Mouse (Mus musculus) forebrain, embryonic 11.5 days (tissue): ENCODE measurements at regions not wholly inside any gene's neighbourhood (a gene's known extent, or its start where the extent isn't known, plus 50 kb on each side); places are given as distances from the start of the nearest gene placed in this dataset.
"Not testable (repeated sequence)": the region's sequence is repeated elsewhere in the genome, so short reads cannot be mapped to it uniquely, and the experiment has no call there.

ENCODE experiments used
- ATAC-seq: fragments of 200-750 bp; cut with Nextera tagmentation; replicated peaks from 2 replicates; pipeline ENCODE4 v1.8.0; 2017; ENCODE audit warnings: moderate TSS enrichment; ENCODE audit not compliant: low FRiP score
- DNase-seq: peaks from one replicate; pipeline ENCODE4 v3.0.0-alpha.2; 2017; ENCODE audit warnings: low spot score
- H3K27ac ChIP-seq: fragments of 300-500 bp; sonication (generic); 2 replicates; pipeline ENCODE4 v1.5.1; 2014; ENCODE audit warnings: low read depth, low read length
- H3K27me3 ChIP-seq: fragments of 300-500 bp; sonication (generic); 2 replicates; pipeline ENCODE4 v1.6.1; 2014; ENCODE audit warnings: mild to moderate bottlenecking, low read length, mixed read lengths; ENCODE audit not compliant: control insufficient read depth, insufficient read depth
- H3K36me3 ChIP-seq: fragments of 300-500 bp; sonication (generic); 2 replicates; pipeline ENCODE4 v1.6.1; 2014; ENCODE audit warnings: mild to moderate bottlenecking, low read length, moderate library complexity, mixed read lengths; ENCODE audit not compliant: control insufficient read depth, insufficient read depth
- H3K4me1 ChIP-seq: fragments of 300-500 bp; sonication (generic); replicated peaks from 2 replicates; pipeline ENCODE4 v1.6.1; 2014; ENCODE audit warnings: low read length, mixed read lengths; ENCODE audit not compliant: control insufficient read depth, insufficient read depth
- H3K4me2 ChIP-seq: fragments of 300-500 bp; sonication (generic); 2 replicates; pipeline ENCODE4 v1.6.1; 2014; ENCODE audit warnings: low read depth, mild to moderate bottlenecking, low read length, moderate library complexity, mixed read lengths; ENCODE audit not compliant: severe bottlenecking
- H3K4me3 ChIP-seq: fragments of 300-500 bp; sonication (generic); 2 replicates; pipeline ENCODE4 v1.5.1; 2014; ENCODE audit warnings: low read depth, low read length
- H3K9ac ChIP-seq: fragments of 300-500 bp; sonication (generic); 2 replicates; pipeline ENCODE4 v1.6.1; 2014; ENCODE audit warnings: low read length
- H3K9me3 ChIP-seq: fragments of 300-500 bp; sonication (generic); 2 replicates; pipeline ENCODE4 v1.6.1; 2016; ENCODE audit warnings: low read length, mixed read lengths; ENCODE audit not compliant: control insufficient read depth
- WGBS: fragments of 180-500 bp; shearing (Covaris S2); extraction: QIAGEN DNeasy Blood & Tissue Kit; methylation state at CpG from one replicate; pipeline ENCODE4 v1.1.7; 2014; 5-methylcytosine and 5-hydroxymethylcytosine counted together

GRCm38 (mm10) chr15:62258611-62259010 lies 1335.8 kb upstream of the A1bg start:
- ATAC-seq (no peak), DNase-seq (no peak)
- no peak overlapping the region for H3K4me2 ChIP-seq
- no peak overlapping the region for H3K4me3 ChIP-seq
- no peak overlapping the region for H3K9ac ChIP-seq
- H3K9me3 ChIP-seq, result no peaks in the 10 kb centered on the region
- H3K27me3 ChIP-seq, result no peaks in the 10 kb centered on the region
- H3K4me1 ChIP-seq, result no peaks in the 10 kb centered on the region
- no peak overlapping the region for H3K27ac ChIP-seq
- no peaks in the 10 kb centered on the region for H3K36me3 ChIP-seq
- 83% methylated on average over 5 of the region's 5 CpGs for WGBS

- Histone ChIP-seq H3K27me3 (no peaks in the 10 kb centered on the region), H3K27ac (no peak overlapping the region), H3K4me2 (no peak overlapping the region), H3K9ac (no peak overlapping the region), H3K4me1 (no peaks in the 10 kb centered on the region), H3K36me3 (no peaks in the 10 kb centered on the region), H3K9me3 (no peaks in the 10 kb centered on the region), H3K4me3 (no peak overlapping the region)
- DNase-seq (peak; percentile 59), ATAC-seq (peak; percentile 83)
- WGBS, result 15% methylated on average over 3 of the region's 3 CpGs
Measured at GRCm38 (mm10) chr15:62257955-62258354, 1335.1 kb upstream of the A1bg start.

- DNase-seq, result no peak
Measured at GRCm38 (mm10) chr15:62257110-62257667, 1334.4 kb upstream of the A1bg start.

GRCm38 (mm10) chr15:62255571-62255970 lies 1332.8 kb upstream of the A1bg start:
- no peak overlapping the region for H3K27ac ChIP-seq
- H3K4me1 ChIP-seq, result no peaks in the 10 kb centered on the region
- WGBS, result 94% methylated on average over 5 of the region's 5 CpGs
- no peaks in the 10 kb centered on the region for H3K36me3 ChIP-seq
- no peak overlapping the region for H3K4me2 ChIP-seq
- ATAC-seq, result no peak
- no peaks in the 10 kb centered on the region for H3K9me3 ChIP-seq
- H3K4me3 ChIP-seq, result no peak overlapping the region
- H3K27me3 ChIP-seq, result no peaks in the 10 kb centered on the region
- no peak overlapping the region for H3K9ac ChIP-seq
- no peak for DNase-seq

More at GRCm38 (mm10) chr15:62257110-62257667, 1334.4 kb upstream of the A1bg start:
- Histone ChIP-seq H3K9ac (no peak overlapping the region), H3K9me3 (no peaks in the 10 kb centered on the region), H3K4me1 (no peaks in the 10 kb centered on the region), H3K4me3 (no peak overlapping the region), H3K4me2 (no peak overlapping the region), H3K27ac (no peak overlapping the region), H3K36me3 (no peaks in the 10 kb centered on the region), H3K27me3 (no peaks in the 10 kb centered on the region)
- 86% methylated on average over 1 of the region's 1 CpGs for WGBS
- ATAC-seq, result no peak

- Histone ChIP-seq H3K4me3 (no peak overlapping the region), H3K27me3 (no peaks in the 10 kb centered on the region), H3K27ac (no peak overlapping the region), H3K9ac (no peak overlapping the region), H3K9me3 (no peaks in the 10 kb centered on the region), H3K4me2 (no peak overlapping the region), H3K4me1 (no peaks in the 10 kb centered on the region), H3K36me3 (no peaks in the 10 kb centered on the region)
- 90% methylated on average over 4 of the region's 4 CpGs for WGBS
- DNase-seq (no peak), ATAC-seq (no peak)
Measured at GRCm38 (mm10) chr15:62253724-62254123, 1330.9 kb upstream of the A1bg start.

- H3K27ac ChIP-seq, ATAC-seq, H3K27me3 ChIP-seq, DNase-seq, H3K36me3 ChIP-seq, H3K9ac ChIP-seq, H3K4me3 ChIP-seq, H3K4me2 ChIP-seq, H3K4me1 ChIP-seq, H3K9me3 ChIP-seq: not testable (repeated sequence)
- 100% methylated on average over 2 of the region's 2 CpGs for WGBS
Measured at GRCm38 (mm10) chr15:62252078-62252833, 1329.4 kb upstream of the A1bg start.

GRCm38 (mm10) chr15:62249436-62249835 lies 1326.6 kb upstream of the A1bg start:
- H3K4me2 ChIP-seq, result no peak overlapping the region
- H3K27ac ChIP-seq, result no peak overlapping the region
- no peaks in the 10 kb centered on the region for H3K27me3 ChIP-seq
- H3K4me1 ChIP-seq, result no peaks in the 10 kb centered on the region
- DNase-seq, result no peak
- 63% methylated on average over 4 of the region's 4 CpGs for WGBS
- no peak overlapping the region for H3K4me3 ChIP-seq
- no peaks in the 10 kb centered on the region for H3K9me3 ChIP-seq
- no peak overlapping the region for H3K9ac ChIP-seq
- no peak for ATAC-seq
- H3K36me3 ChIP-seq, result no peaks in the 10 kb centered on the region

- no peak overlapping the region for H3K27ac ChIP-seq
Measured at GRCm38 (mm10) chr15:62246561-62247079, 1323.8 kb upstream of the A1bg start.

GRCm38 (mm10) chr15:62245237-62245636 lies 1322.4 kb upstream of the A1bg start:
- no peak overlapping the region for H3K27ac ChIP-seq
- H3K4me2 ChIP-seq, result no peak overlapping the region
- no peaks in the 10 kb centered on the region for H3K4me1 ChIP-seq
- H3K36me3 ChIP-seq, result no peaks in the 10 kb centered on the region
- no peaks in the 10 kb centered on the region for H3K27me3 ChIP-seq
- no peak overlapping the region for H3K4me3 ChIP-seq
- no peaks in the 10 kb centered on the region for H3K9me3 ChIP-seq
- WGBS, result 76% methylated on average over 1 of the region's 1 CpGs
- ATAC-seq (no peak), DNase-seq (no peak)
- H3K9ac ChIP-seq, result no peak overlapping the region

More at GRCm38 (mm10) chr15:62246561-62247079, 1323.8 kb upstream of the A1bg start:
- DNase-seq, result no peak
- H3K9ac ChIP-seq, result no peak overlapping the region
- H3K9me3 ChIP-seq, result no peaks in the 10 kb centered on the region
- 92% methylated on average over 4 of the region's 4 CpGs for WGBS
- ATAC-seq, result no peak
- H3K4me3 ChIP-seq, result no peak overlapping the region
- no peaks in the 10 kb centered on the region for H3K27me3 ChIP-seq
- H3K4me1 ChIP-seq, result no peaks in the 10 kb centered on the region
- no peaks in the 10 kb centered on the region for H3K36me3 ChIP-seq
- no peak overlapping the region for H3K4me2 ChIP-seq
